Mouse (Mus musculus): ENCODE data around the gene Gm11168.
"Not testable (repeated sequence)": the region's sequence is repeated elsewhere in the genome, so short reads cannot be mapped to it uniquely, and the experiment has no call there.

Gm11168 gene

GRCm38 (mm10) chr9:3002794-3003396 is at the start of gene Gm11168:
Gene Gm11168, plus strand, starts transcription at chr9:3003346.
- DNase-seq (ENCODE audit: low spot score), result not testable (repeated sequence)

- peak; percentile 26 for DNase-seq (ENCODE audit: low spot score)
Observed at GRCm38 (mm10) chr9:3000445-3000972, 2.6 kb upstream of the Gm11168 start, which contains the start of gene Gm10722. Gene Gm10722, plus strand, starts transcription at chr9:3000922.

- not testable (repeated sequence) for DNase-seq (ENCODE audit: low spot score)
Observed at GRCm38 (mm10) chr9:3001006-3001405, 2.1 kb upstream of the Gm11168 start.

- DNase-seq (ENCODE audit: low spot score), result peak; percentile 25
Observed at GRCm38 (mm10) chr9:3001948-3002659, 1.0 kb upstream of the Gm11168 start.

- not testable (repeated sequence) for DNase-seq (ENCODE audit: low spot score)
Observed at GRCm38 (mm10) chr9:3006179-3006578, 3.0 kb downstream of the Gm11168 start.

- DNase-seq (ENCODE audit: low spot score), result not testable (repeated sequence)
Observed at GRCm38 (mm10) chr9:3006636-3007035, 3.5 kb downstream of the Gm11168 start.

GRCm38 (mm10) chr9:3007272-3007671 is 4.1 kb downstream of the Gm11168 start:
- peak; percentile 5 for DNase-seq (ENCODE audit: low spot score)

- DNase-seq (ENCODE audit: low spot score), result not testable (repeated sequence)
Observed at GRCm38 (mm10) chr9:3009331-3009730, 6.2 kb downstream of the Gm11168 start.

- not testable (repeated sequence) for DNase-seq (ENCODE audit: low spot score)
Observed at GRCm38 (mm10) chr9:3012054-3012621, 9.0 kb downstream of the Gm11168 start.

GRCm38 (mm10) chr9:3012733-3013279 is 9.7 kb downstream of the Gm11168 start, which contains the start of gene Gm10721:
Gene Gm10721, plus strand, starts transcription at chr9:3013140.
- DNase-seq (ENCODE audit: low spot score), result not testable (repeated sequence)

- DNase-seq (ENCODE audit: low spot score), result not testable (repeated sequence)
Observed at GRCm38 (mm10) chr9:3015354-3015753, 12.2 kb downstream of the Gm11168 start, which contains the start of gene Gm10720. Gene Gm10720, plus strand, starts transcription at chr9:3015654.

- not testable (repeated sequence) for DNase-seq (ENCODE audit: low spot score)
Observed at GRCm38 (mm10) chr9:3015896-3016295, 12.8 kb downstream of the Gm11168 start.

GRCm38 (mm10) chr9:3017108-3017507 is 14.0 kb downstream of the Gm11168 start, which contains the start of gene Gm10719:
Gene Gm10719, plus strand, starts transcription at chr9:3017408.
- not testable (repeated sequence) for DNase-seq (ENCODE audit: low spot score)

- DNase-seq (ENCODE audit: low spot score), result not testable (repeated sequence)
Observed at GRCm38 (mm10) chr9:3018944-3019343, 15.8 kb downstream of the Gm11168 start.

GRCm38 (mm10) chr9:3019835-3020727 is 16.9 kb downstream of the Gm11168 start:
- DNase-seq (ENCODE audit: low spot score), result not testable (repeated sequence)

GRCm38 (mm10) chr9:3022316-3023008 is 19.3 kb downstream of the Gm11168 start:
- DNase-seq (ENCODE audit: low spot score), result peak; percentile 1

- not testable (repeated sequence) for DNase-seq (ENCODE audit: low spot score)
Observed at GRCm38 (mm10) chr9:3023312-3023984, 20.3 kb downstream of the Gm11168 start, which contains the start of gene Gm10718. Gene Gm10718, plus strand, starts transcription at chr9:3023547.

- not testable (repeated sequence) for DNase-seq (ENCODE audit: low spot score)
Observed at GRCm38 (mm10) chr9:3023985-3024648, 21.0 kb downstream of the Gm11168 start.

- not testable (repeated sequence) for DNase-seq (ENCODE audit: low spot score)
Observed at GRCm38 (mm10) chr9:3024912-3025467, 21.8 kb downstream of the Gm11168 start, which contains the start of gene Gm10717. Gene Gm10717, plus strand, starts transcription at chr9:3025417.

Measured in retina, embryonic 14.5 days (tissue).